12 mouse cellular contexts compared by ENCODE assay signal in genomic region chr1:120146994-120147393, GRCm38 (mm10). TPM values are rescaled to one million over a fixed set of nuclear protein-coding genes. Genes with fewer than 3 reads are reported as not detected.
DNase-seq lines count a peak whose midpoint lies in the region; ATAC-seq and TF ChIP-seq lines count a peak whose summit lies in the region.
"Had no signal": no experiment of that assay in that cellular context is flagged by ENCODE, and none has a peak within 500 bp of the region (broad histone marks: within the 10 kb centered on the region; RNA-seq: fewer than 3 reads in every experiment).

No protein-coding gene starts in this region.

- ATAC-seq in heart, postnatal 0 days (ENCODE audit: insufficient read depth, low read depth) = no peak
- ATAC-seq in midbrain, embryonic 14.5 days (ENCODE audit: low FRiP score, low TSS enrichment) = no peak
- ATAC-seq in midbrain, embryonic 11.5 days (ENCODE audit: low FRiP score) = no peak
- ATAC-seq in neutrophil, adult 5-6 weeks (ENCODE audit: extremely low read depth, insufficient number of reproducible peaks, low FRiP score, poor library complexity, severe bottlenecking) = peak; percentile 24; the same call in 1 of the 2 replicates

- no peaks in the 10 kb centered on the region for H3K27me3 ChIP-seq in heart, postnatal 0 days (ENCODE audit: control insufficient read depth, insufficient read depth, low read length)
- H3K27me3 ChIP-seq in midbrain, embryonic 14.5 days (ENCODE audit: control insufficient read depth, insufficient read depth, low read length) = no peaks in the 10 kb centered on the region
- no peaks in the 10 kb centered on the region for H3K27me3 ChIP-seq in midbrain, embryonic 11.5 days (ENCODE audit: control insufficient read depth, insufficient read depth, low read length)
- H3K27me3 ChIP-seq: embryonic facial prominence, embryonic 12.5 days; neural tube, embryonic 15.5 days had no signal

- no peaks in the 10 kb centered on the region; the same call in 1 of the 2 replicates for H3K4me1 ChIP-seq in heart, postnatal 0 days (ENCODE audit: control insufficient read depth, insufficient read depth)
- no peaks in the 10 kb centered on the region for H3K4me1 ChIP-seq in midbrain, embryonic 14.5 days (ENCODE audit: control insufficient read depth, insufficient read depth, low read length)
- no peaks in the 10 kb centered on the region for H3K4me1 ChIP-seq in midbrain, embryonic 11.5 days (ENCODE audit: control insufficient read depth, insufficient read depth, low read length)
- H3K4me1 ChIP-seq: embryonic facial prominence, embryonic 12.5 days; neural tube, embryonic 15.5 days had no signal

- intact Hi-C loops in heart, postnatal 36 days (cut with DNase I) = loop anchor here (2.0 kb wide), 1 partner anchor 48 kb away; no protein-coding TSS in a partner anchor

- H3K4me2 ChIP-seq in heart, postnatal 0 days (ENCODE audit: low read depth, low read length) = no peak overlapping the region
- no peak overlapping the region for H3K4me2 ChIP-seq in midbrain, embryonic 14.5 days (ENCODE audit: low read length)
- H3K4me2 ChIP-seq in midbrain, embryonic 11.5 days = no peak overlapping the region
- H3K4me2 ChIP-seq: embryonic facial prominence, embryonic 12.5 days; neural tube, embryonic 15.5 days had no signal

- no peak for TF ChIP-seq EP300 in heart, postnatal 0 days (IDR thresholded peaks at IDR 0.05; ENCODE audit: low read depth)

- no peak overlapping the region for H3K4me3 ChIP-seq in heart, postnatal 0 days (ENCODE audit: low read depth, low read length)
- no peak overlapping the region for H3K4me3 ChIP-seq in midbrain, embryonic 14.5 days (replicated peaks; ENCODE audit: low read depth, low read length)
- no peak overlapping the region for H3K4me3 ChIP-seq in midbrain, embryonic 11.5 days (ENCODE audit: low read depth, low read length)
- H3K4me3 ChIP-seq: embryonic facial prominence, embryonic 12.5 days; neural tube, embryonic 15.5 days had no signal

- DNase-seq in heart, postnatal 0 days (ENCODE audit: low spot score) = no peak
- DNase-seq in heart, postnatal 36 days = no peak
- DNase-seq in midbrain, embryonic 14.5 days = peak; percentile 35
- DNase-seq in midbrain, embryonic 11.5 days (ENCODE audit: low spot score, missing footprints) = no peak
- DNase-seq in ZHBTc4 (ENCODE audit: low read depth, low spot score) (peak; percentile 33), MN1 (ENCODE audit: low spot score) (no peak)
- no peak for DNase-seq in ovary, postnatal 10 days (ENCODE audit: low spot score)
- DNase-seq: left cerebral cortex, postnatal 4 days; thymus, postnatal 4 days had no signal

- TF ChIP-seq CTCF in heart, postnatal 0 days (IDR thresholded peaks at IDR 0.05; ENCODE audit: low read depth) = peak; percentile 41

- H3K27ac ChIP-seq in heart, postnatal 0 days (ENCODE audit: low read depth) = no peak overlapping the region
- no peak overlapping the region for H3K27ac ChIP-seq in midbrain, embryonic 14.5 days (replicated peaks; ENCODE audit: low read depth, low read length)
- no peak overlapping the region for H3K27ac ChIP-seq in midbrain, embryonic 11.5 days (ENCODE audit: low read depth, low read length)
- H3K27ac ChIP-seq: embryonic facial prominence, embryonic 12.5 days; neural tube, embryonic 15.5 days had no signal

- H3K36me3 ChIP-seq in heart, postnatal 0 days (replicated peaks; ENCODE audit: control insufficient read depth, insufficient read depth, low read length) = no peaks in the 10 kb centered on the region
- H3K36me3 ChIP-seq in midbrain, embryonic 14.5 days (ENCODE audit: control insufficient read depth, insufficient read depth, low read length) = no peaks in the 10 kb centered on the region
- no peaks in the 10 kb centered on the region for H3K36me3 ChIP-seq in midbrain, embryonic 11.5 days (ENCODE audit: control insufficient read depth, insufficient read depth, low read length)
- H3K36me3 ChIP-seq: embryonic facial prominence, embryonic 12.5 days; neural tube, embryonic 15.5 days had no signal

- no peak overlapping the region for H3K9ac ChIP-seq in heart, postnatal 0 days (replicated peaks; ENCODE audit: low read depth, low read length)
- no peak overlapping the region for H3K9ac ChIP-seq in midbrain, embryonic 14.5 days (replicated peaks; ENCODE audit: low read length)
- H3K9ac ChIP-seq in midbrain, embryonic 11.5 days (ENCODE audit: low read length) = no peak overlapping the region
- H3K9ac ChIP-seq: embryonic facial prominence, embryonic 12.5 days; neural tube, embryonic 15.5 days had no signal

- H3K9me3 ChIP-seq in heart, postnatal 0 days (replicated peaks; ENCODE audit: control insufficient read depth, low read length) = no peaks in the 10 kb centered on the region
- H3K9me3 ChIP-seq in midbrain, embryonic 14.5 days (ENCODE audit: control insufficient read depth, low read length) = no peaks in the 10 kb centered on the region
- no peaks in the 10 kb centered on the region for H3K9me3 ChIP-seq in midbrain, embryonic 11.5 days (ENCODE audit: control insufficient read depth, low read length)
- H3K9me3 ChIP-seq: embryonic facial prominence, embryonic 12.5 days; neural tube, embryonic 15.5 days had no signal

RNA-seq across cellular contexts. Expression of gene 3110009E18Rik, which starts 26.0 kb away (rescaled TPM):
- total RNA-seq in heart, postnatal 0 days (2014; rRNA removed; ENCODE audit: low replicate concordance) = 11.5 TPM in 1 of 2 replicates, not detected in the other
- polyA plus RNA-seq in heart, postnatal 0 days (2015; fragmentation: Nextera tagmentation; extraction: Ambion mirVana) = 11.3 and 11.4 TPM in 2 replicates
- 1 to 10 TPM; 4.3 to 7.5 TPM for total RNA-seq in heart, postnatal 36 days (2021)
- 18.7 and 21.4 TPM in 2 replicates for polyA plus RNA-seq in midbrain, embryonic 14.5 days (2014; fragmentation: Nextera tagmentation; extraction: Ambion mirVana)
- polyA plus RNA-seq in midbrain, embryonic 11.5 days (2014; fragmentation: Nextera tagmentation; extraction: Ambion mirVana) = 26.4 and 27.1 TPM in 2 replicates
- 5.1 and 5.5 TPM in 2 replicates for total RNA-seq in neutrophil, adult 5-6 weeks (2017)

RNA-seq across cellular contexts. Expression of gene Dbi, which starts 26.1 kb away (rescaled TPM):
- total RNA-seq in heart, postnatal 0 days (2014; rRNA removed; ENCODE audit: low replicate concordance) = 261 and 316 TPM in 2 replicates
- polyA plus RNA-seq in heart, postnatal 0 days (2015; fragmentation: Nextera tagmentation; extraction: Ambion mirVana) = 1,218 and 1,378 TPM in 2 replicates
- 100 to 1,000 TPM; 268 to 306 TPM for total RNA-seq in heart, postnatal 36 days (2021)
- 759 and 1,068 TPM in 2 replicates for polyA plus RNA-seq in midbrain, embryonic 14.5 days (2014; fragmentation: Nextera tagmentation; extraction: Ambion mirVana)
- polyA plus RNA-seq in midbrain, embryonic 11.5 days (2014; fragmentation: Nextera tagmentation; extraction: Ambion mirVana) = 690 and 715 TPM in 2 replicates
- 29.0 and 52.2 TPM in 2 replicates for total RNA-seq in neutrophil, adult 5-6 weeks (2017)

Comparison
In these comparisons a context has a peak if more than half of its experiments do, and no peak if none do; other contexts are left out.
1. DNase-seq: peak in midbrain, embryonic 14.5 days (single experiment) and ZHBTc4 (single experiment); none in heart, postnatal 0 days (single experiment), heart, postnatal 36 days (0 of 2), midbrain, embryonic 11.5 days (single experiment), MN1 (single experiment) and ovary, postnatal 10 days (single experiment).